Mouse (Mus musculus) intestine, embryonic 14.5 days (tissue): ENCODE data around the gene Sept9. TPM values are rescaled to one million over a fixed set of nuclear protein-coding genes. Genes with fewer than 3 reads are reported as not detected.

Experiments used
- ATAC-seq: fragments of 200-750 bp; cut with Nextera tagmentation; replicated peaks from 2 replicates; pipeline ENCODE4 v1.8.0; 2017; ENCODE audit warnings: low read depth, moderate number of reproducible peaks, moderate TSS enrichment, moderate library complexity; ENCODE audit not compliant: low FRiP score, low TSS enrichment
- DNase-seq: peaks from one replicate; pipeline ENCODE4 v3.0.0-alpha.2; 2018; ENCODE audit warnings: low spot score
- H3K27ac ChIP-seq: fragments of 300-500 bp; sonication (generic); 2 replicates; pipeline ENCODE4 v1.5.1; 2014; ENCODE audit warnings: low read depth, mild to moderate bottlenecking, control low read depth
- H3K27me3 ChIP-seq: fragments of 300-500 bp; sonication (generic); replicated peaks from 2 replicates; pipeline ENCODE4 v1.6.1; 2014; ENCODE audit warnings: low read length, control low read depth; ENCODE audit not compliant: control insufficient read depth, insufficient read depth
- H3K36me3 ChIP-seq: fragments of 300-500 bp; sonication (generic); 2 replicates; pipeline ENCODE4 v1.6.1; 2014; ENCODE audit warnings: low read length, control low read depth; ENCODE audit not compliant: control insufficient read depth, insufficient read depth
- H3K4me1 ChIP-seq: fragments of 300-500 bp; sonication (generic); replicated peaks from 2 replicates; pipeline ENCODE4 v1.6.1; 2014; ENCODE audit warnings: low read length, control low read depth, mixed read lengths; ENCODE audit not compliant: control insufficient read depth, insufficient read depth
- H3K4me2 ChIP-seq: fragments of 300-500 bp; sonication (generic); 2 replicates; pipeline ENCODE4 v1.6.1; 2014; ENCODE audit warnings: low read length
- H3K4me3 ChIP-seq: fragments of 300-500 bp; sonication (generic); 2 replicates; pipeline ENCODE4 v1.5.1; 2014; ENCODE audit warnings: low read depth, low read length, control low read depth, mixed read lengths
- H3K9ac ChIP-seq: fragments of 300-500 bp; sonication (generic); 2 replicates; pipeline ENCODE4 v1.6.1; 2014; ENCODE audit warnings: mild to moderate bottlenecking, low read length
- H3K9me3 ChIP-seq: fragments of 300-500 bp; sonication (generic); 2 replicates; pipeline ENCODE4 v1.6.1; 2016; ENCODE audit warnings: low read length, control low read depth; ENCODE audit not compliant: control insufficient read depth
- WGBS: fragments of 180-500 bp; shearing (Covaris S2); extraction: QIAGEN DNeasy Blood & Tissue Kit; methylation state at CpG from one replicate; pipeline ENCODE4 v1.1.7; 2014; 5-methylcytosine and 5-hydroxymethylcytosine counted together
- polyA plus RNA-seq: library from polyadenylated mRNA; unstranded; fragments of >200 nt; fragmentation: Nextera tagmentation; extraction: Ambion mirVana; gene quantifications from 2 replicates; pipeline ENCODE4 v1.2.1, GENCODE M21; 2014

Gene Sept9
- polyA plus RNA-seq, 1 experiment from 2014 or later, result 143 TPM

- Histone ChIP-seq H3K4me1 (peaks cover 37% of the 10 kb centered on the region), H3K4me3 (no peak overlapping the region), H3K27ac (no peak overlapping the region), H3K9ac (no peak overlapping the region), H3K9me3 (no peaks in the 10 kb centered on the region), H3K4me2 (no peak overlapping the region), H3K36me3 (no peaks in the 10 kb centered on the region), H3K27me3 (peaks cover 39% of the 10 kb centered on the region)
- ATAC-seq, result no peak
- DNase-seq, result no peak
- 85% methylated on average over 4 of the region's 4 CpGs for WGBS
Measured at GRCm38 (mm10) chr11:117411663-117412062, 212.2 kb downstream of the Sept9 start.

Other genes starting within 250 kb of the Sept9 start
- gene Sec14l1, start 84.5 kb upstream of the Sept9 start, polyA plus RNA-seq, result 22.3 and 23.6 TPM in 2 replicates